Mouse (Mus musculus): ENCODE data around the gene Strn3. TPM values are rescaled to one million over a fixed set of nuclear protein-coding genes. Genes with fewer than 3 reads are reported as not detected.

The Strn3 gene
- 42.1 and 42.4 TPM in 2 replicates for polyA plus RNA-seq (2015; fragmentation: Nextera tagmentation; extraction: Ambion mirVana)

DNA sequence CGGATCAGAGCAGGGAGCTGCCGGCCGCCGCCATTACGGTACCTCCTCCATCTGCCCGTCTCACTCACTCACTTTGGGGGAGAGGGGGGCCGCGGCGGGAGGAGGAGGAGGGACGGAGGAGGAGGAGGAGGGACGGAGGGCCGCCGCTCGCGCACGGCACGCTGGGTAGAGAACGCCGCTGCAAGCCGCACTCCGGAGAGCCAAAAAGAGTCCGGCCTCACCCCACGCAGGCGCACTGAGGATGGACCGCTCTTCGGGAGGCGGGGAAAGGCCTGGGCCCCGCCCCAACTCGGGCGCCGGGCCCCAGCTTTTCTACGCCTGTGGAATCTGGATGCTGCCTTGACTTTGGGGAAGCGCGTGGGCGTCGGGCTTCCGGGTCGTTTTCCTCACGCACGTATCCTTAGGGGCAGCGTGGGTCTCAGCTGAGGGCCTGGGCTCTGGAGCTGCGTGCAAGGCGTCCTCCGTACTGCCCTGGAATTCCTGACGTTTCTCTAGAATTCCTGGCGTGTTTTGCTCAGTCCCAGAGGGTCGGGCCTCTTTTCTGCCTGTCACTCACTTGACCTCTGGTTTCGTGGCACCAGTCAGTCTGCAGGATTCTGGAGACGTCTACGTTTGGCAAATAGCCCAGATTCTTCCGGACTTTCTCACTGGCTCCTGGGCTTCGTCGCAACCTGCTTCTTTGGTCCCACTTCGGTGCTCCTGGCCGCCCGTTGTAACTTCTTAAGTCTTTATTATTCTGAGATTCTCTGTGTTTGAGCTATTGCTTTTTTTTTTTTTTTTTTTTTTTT lies at the start of gene Strn3:
Gene Strn3 (minus strand): TSS at position 53 of the 788 bp plus-strand sequence.
- under 1% methylated on average over 55 of the region's 56 CpGs for WGBS
- H3K4me1 ChIP-seq (replicated peaks): peaks cover 31% of the 10 kb centered on the region
- H3K27ac ChIP-seq (replicated peaks): peak within 1 kb of the TSS; percentile 100
- H3K27me3 ChIP-seq: no peaks in the 10 kb centered on the region
- peak within 1 kb of the TSS; percentile 98 for H3K4me3 ChIP-seq
- no peaks in the 10 kb centered on the region for H3K9me3 ChIP-seq
- ATAC-seq (ENCODE audit: low read depth): peak; percentile 96
- H3K36me3 ChIP-seq: no peaks in the 10 kb centered on the region
- peak within 1 kb of the TSS; percentile 77 for H3K4me2 ChIP-seq
- H3K9ac ChIP-seq: peak within 1 kb of the TSS; percentile 99

DNA sequence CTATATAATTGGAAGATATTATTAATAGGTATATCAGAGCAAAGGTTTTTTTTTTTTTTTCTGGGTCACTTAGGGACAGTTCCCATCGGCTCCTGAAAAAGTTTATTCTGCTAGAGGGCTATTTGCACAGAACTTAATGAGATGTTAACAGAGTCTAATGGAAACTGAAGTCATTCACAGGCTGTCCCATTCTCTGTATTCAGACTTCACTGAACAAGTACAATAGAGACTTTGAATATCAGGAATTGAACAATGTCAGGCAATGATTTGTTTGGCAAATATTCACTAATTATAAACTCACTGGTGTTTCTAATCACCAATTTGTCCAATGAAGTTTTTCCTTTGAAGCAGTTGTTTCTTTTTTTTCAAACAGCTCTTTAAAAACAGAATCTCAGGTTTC lies 45.1 kb upstream of the Strn3 start:
- peaks cover 6% of the 10 kb centered on the region; the same call in 1 of the 2 replicates for H3K4me1 ChIP-seq (replicated peaks)
- H3K4me3 ChIP-seq: no peak overlapping the region
- 24% methylated on average over 1 of the region's 1 CpGs for WGBS

DNA sequence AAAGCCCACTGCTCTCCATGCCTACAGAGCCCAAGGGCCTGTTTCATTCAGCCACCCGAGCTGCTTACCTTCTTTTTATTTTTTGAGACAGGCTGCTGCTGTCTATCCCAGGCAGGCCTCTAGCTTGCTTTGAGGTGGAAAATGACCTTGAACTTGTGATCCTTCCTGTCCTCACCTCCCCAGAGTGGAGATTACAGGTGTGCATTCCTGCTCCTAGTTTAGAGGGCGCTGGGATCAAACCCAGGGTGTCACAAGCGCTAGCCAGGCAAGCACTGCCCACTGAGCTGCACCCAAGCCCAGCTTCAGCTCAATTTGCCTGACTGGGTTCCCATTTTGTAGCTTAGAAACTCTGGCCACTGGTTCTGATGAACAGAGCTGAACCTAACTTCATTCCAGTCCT lies 44.7 kb upstream of the Strn3 start:
- Histone ChIP-seq H3K27me3 (no peaks in the 10 kb centered on the region), H3K9me3 (no peaks in the 10 kb centered on the region), H3K9ac (no peak overlapping the region), H3K4me3 (no peak overlapping the region), H3K36me3 (0 out of 2 replicates have a peak, but pooled peaks cover 4% of the 10 kb centered on the region), H3K4me1 (replicated peaks) (peaks cover 6% of the 10 kb centered on the region; the same call in 1 of the 2 replicates), H3K27ac (replicated peaks) (no peak overlapping the region), H3K4me2 (no peak overlapping the region)
- WGBS: 79% methylated on average over 3 of the region's 3 CpGs
- ATAC-seq (ENCODE audit: low read depth): no peak

More for the DNA sequence above, 45.1 kb upstream of the Strn3 start:
- no peak overlapping the region for H3K27ac ChIP-seq (replicated peaks)
- peaks cover 7% of the 10 kb centered on the region for H3K36me3 ChIP-seq
- no peak overlapping the region for H3K9ac ChIP-seq
- H3K9me3 ChIP-seq: no peaks in the 10 kb centered on the region; the same call in 1 of the 2 replicates
- ATAC-seq (ENCODE audit: low read depth): no peak
- no peaks in the 10 kb centered on the region for H3K27me3 ChIP-seq
- H3K4me2 ChIP-seq: no peak overlapping the region

DNA sequence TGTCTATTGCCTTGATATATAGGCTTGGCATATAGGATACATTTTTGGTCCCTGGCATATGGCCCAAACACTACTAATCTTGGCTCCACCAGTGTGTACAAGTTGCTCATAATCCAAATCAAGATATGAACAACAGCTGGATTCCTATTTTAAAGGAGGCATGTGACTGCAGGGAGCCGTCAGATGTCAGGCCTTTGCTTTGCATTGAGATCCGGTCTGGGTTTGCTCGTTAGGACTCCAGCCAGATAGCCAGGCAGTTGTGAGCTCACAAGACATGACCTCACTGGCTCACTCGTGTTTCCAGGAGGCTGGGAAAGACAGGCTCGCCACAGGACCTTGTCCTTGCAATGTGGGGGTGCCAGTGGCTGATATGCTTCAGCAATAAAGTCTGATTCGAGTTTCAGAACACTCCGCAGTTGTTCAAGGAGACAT lies 44.2 kb upstream of the Strn3 start:
- WGBS: 59% methylated on average over 7 of the region's 7 CpGs

DNA sequence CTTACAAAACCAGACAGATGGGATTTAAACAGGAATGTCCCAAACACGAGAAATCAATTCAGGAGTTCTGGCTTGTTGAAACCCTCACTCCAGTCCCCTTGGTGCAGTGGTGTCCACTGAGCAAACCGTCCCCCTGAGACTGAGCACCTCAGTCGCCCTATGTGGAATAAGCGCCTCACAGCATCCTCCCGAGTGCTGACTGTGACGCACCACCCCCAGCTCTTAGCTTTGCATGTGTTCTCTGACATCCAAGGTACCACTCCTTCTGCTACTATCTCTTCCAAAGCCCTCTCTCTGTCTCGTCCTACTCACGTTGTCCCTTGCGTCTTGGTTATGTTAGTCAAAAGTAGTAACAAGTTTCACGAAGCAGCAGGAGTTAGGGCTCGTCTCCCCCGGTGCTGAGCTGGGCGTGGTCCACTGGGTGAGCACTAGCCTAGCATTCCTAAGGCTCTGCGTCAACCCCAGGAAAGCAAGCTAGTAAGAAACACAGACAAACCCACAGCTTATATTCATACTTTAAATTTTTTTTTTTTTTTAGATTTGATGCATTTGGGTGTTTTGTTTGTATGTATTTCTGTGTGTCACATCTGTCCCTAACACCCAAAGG lies 43.0 kb upstream of the Strn3 start:
- Histone ChIP-seq H3K4me3 (no peak overlapping the region), H3K36me3 (peaks cover 11% of the 10 kb centered on the region; the same call in 1 of the 2 replicates), H3K9ac (no peak overlapping the region), H3K4me2 (no peak overlapping the region), H3K4me1 (replicated peaks) (peaks cover 6% of the 10 kb centered on the region; the same call in 1 of the 2 replicates), H3K27ac (replicated peaks) (no peak overlapping the region), H3K27me3 (no peaks in the 10 kb centered on the region), H3K9me3 (no peaks in the 10 kb centered on the region)
- WGBS: 87% methylated on average over 14 of the region's 14 CpGs
- no peak for ATAC-seq (ENCODE audit: low read depth)

More for the DNA sequence above, 44.2 kb upstream of the Strn3 start:
- Histone ChIP-seq H3K9ac (no peak overlapping the region), H3K27me3 (no peaks in the 10 kb centered on the region), H3K9me3 (no peaks in the 10 kb centered on the region), H3K36me3 (peaks cover 7% of the 10 kb centered on the region; the same call in 1 of the 2 replicates), H3K4me1 (replicated peaks) (peaks cover 6% of the 10 kb centered on the region; the same call in 1 of the 2 replicates), H3K27ac (replicated peaks) (no peak overlapping the region), H3K4me3 (no peak overlapping the region), H3K4me2 (no peak overlapping the region)
- no peak for ATAC-seq (ENCODE audit: low read depth)

DNA sequence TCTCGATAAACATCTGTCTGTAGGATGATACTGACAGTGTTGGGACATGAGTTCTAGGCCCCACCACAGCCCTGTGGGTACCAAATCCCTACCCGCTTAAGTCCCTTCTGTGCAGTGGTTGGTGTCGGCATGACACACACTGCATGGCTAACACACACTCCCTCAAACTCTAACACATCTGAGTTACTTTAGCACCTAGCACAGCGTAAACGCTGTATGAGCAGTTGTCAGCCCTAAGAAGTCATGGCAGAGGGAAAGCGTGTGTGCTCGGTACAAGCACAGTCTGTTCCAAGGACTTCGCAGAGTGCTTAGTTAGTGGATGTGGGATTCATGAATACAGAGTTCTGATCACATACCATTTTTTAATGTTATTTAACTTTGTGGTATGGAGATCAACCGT lies 38.1 kb upstream of the Strn3 start:
- no peaks in the 10 kb centered on the region for H3K9me3 ChIP-seq
- no peaks in the 10 kb centered on the region for H3K4me1 ChIP-seq (replicated peaks)
- no peak overlapping the region for H3K4me2 ChIP-seq
- no peak for ATAC-seq (ENCODE audit: low read depth)
- H3K36me3 ChIP-seq: peaks cover 15% of the 10 kb centered on the region; the same call in 1 of the 2 replicates
- H3K27me3 ChIP-seq: no peaks in the 10 kb centered on the region
- no peak overlapping the region for H3K27ac ChIP-seq (replicated peaks)
- no peak overlapping the region for H3K4me3 ChIP-seq
- no peak overlapping the region for H3K9ac ChIP-seq
- WGBS: 94% methylated on average over 9 of the region's 9 CpGs

DNA sequence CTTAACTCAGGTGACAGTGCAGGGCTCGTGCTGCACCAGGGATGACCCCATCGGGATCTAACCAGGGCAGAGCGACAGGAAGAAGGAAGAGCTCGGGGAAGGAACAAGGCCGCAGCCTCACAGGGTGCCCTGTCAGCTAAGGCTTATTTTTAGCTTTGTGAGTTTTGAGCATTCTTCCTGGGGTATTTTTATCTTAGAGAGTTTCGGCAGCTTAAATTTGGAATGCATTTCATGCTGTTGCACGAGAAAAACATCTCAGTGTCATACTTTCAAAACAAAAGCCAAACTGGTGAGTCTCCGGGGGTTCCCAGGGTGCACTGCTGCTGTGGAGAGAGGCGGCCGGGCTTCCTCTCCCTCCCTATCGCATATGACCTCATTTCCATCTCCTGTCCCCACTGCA lies 37.4 kb upstream of the Strn3 start:
- Histone ChIP-seq H3K4me1 (replicated peaks) (no peaks in the 10 kb centered on the region), H3K9me3 (no peaks in the 10 kb centered on the region), H3K27me3 (no peaks in the 10 kb centered on the region), H3K4me2 (no peak overlapping the region), H3K9ac (no peak overlapping the region), H3K27ac (replicated peaks) (no peak overlapping the region), H3K4me3 (no peak overlapping the region), H3K36me3 (peaks cover 20% of the 10 kb centered on the region)
- 82% methylated on average over 11 of the region's 11 CpGs for WGBS
- no peak for ATAC-seq (ENCODE audit: low read depth)

DNA sequence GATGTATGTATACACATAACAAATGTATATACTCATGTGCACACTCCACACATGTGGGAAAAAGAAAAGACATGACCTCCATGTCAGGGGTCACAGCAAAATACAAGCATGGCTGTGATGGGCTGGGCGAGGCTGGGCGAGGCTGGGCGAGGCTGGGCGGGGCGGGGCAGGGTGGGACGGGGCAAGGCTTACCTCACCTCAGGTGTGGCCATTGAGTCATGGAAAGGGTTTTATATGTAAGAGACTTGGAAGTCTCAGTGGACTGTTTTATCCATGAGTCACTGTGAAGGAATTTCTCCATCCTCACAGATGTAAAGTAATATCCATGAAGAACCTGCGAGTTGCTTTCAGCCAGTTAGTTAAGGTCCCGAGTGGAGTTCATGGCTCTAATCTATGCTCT lies 30.1 kb upstream of the Strn3 start:
- H3K4me1 ChIP-seq (replicated peaks): no peaks in the 10 kb centered on the region
- no peak overlapping the region for H3K4me3 ChIP-seq
- WGBS: 92% methylated on average over 8 of the region's 8 CpGs
- H3K9me3 ChIP-seq: no peaks in the 10 kb centered on the region
- H3K27ac ChIP-seq (replicated peaks): no peak overlapping the region
- no peaks in the 10 kb centered on the region for H3K27me3 ChIP-seq
- no peak overlapping the region for H3K4me2 ChIP-seq
- peaks cover 15% of the 10 kb centered on the region for H3K36me3 ChIP-seq
- H3K9ac ChIP-seq: no peak overlapping the region
- ATAC-seq (ENCODE audit: low read depth): no peak

DNA sequence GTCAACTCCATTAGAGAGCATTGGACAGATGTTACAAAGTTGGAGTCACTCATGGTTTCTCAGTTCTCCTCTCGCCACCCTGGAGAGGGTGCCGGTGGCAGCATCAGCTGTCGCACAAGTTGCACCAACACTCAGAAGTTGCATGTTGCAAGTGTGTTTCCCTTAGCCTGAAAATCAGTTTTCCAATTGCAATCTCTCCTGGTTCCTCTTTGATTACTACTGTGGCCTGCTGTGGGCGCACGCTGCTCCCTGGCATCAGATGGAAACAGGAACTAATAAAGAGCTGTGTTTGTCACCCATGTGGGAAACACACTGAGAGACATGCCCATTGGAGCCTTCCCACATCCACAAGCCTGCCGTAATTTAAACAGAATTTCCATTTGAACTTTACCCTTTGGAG lies 26.9 kb upstream of the Strn3 start:
- Histone ChIP-seq H3K9me3 (no peaks in the 10 kb centered on the region), H3K4me2 (no peak overlapping the region), H3K4me3 (no peak overlapping the region), H3K27ac (replicated peaks) (no peak overlapping the region), H3K36me3 (peaks cover 7% of the 10 kb centered on the region), H3K4me1 (replicated peaks) (no peaks in the 10 kb centered on the region), H3K9ac (no peak overlapping the region), H3K27me3 (no peaks in the 10 kb centered on the region)
- WGBS: 89% methylated on average over 6 of the region's 6 CpGs
- ATAC-seq (ENCODE audit: low read depth): no peak

DNA sequence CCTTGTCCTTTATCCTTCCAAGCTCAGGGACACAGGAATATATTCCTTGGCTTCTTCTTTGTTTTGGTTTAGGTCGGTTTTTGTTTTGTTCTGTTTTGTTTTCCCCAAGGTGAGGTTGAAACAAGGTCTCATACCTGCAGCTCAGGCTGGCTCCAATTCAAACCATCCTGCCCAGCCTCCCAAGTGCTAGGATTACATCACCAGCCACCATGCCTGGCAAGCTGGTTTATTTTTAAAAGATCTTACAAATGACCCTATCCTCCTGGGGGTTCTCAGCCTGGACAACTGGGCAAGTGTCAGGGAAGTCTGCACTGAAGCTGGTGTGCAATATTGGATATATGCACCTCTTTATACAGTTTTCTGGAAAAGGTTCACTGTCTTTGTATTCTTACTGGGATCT lies 21.0 kb upstream of the Strn3 start:
- Histone ChIP-seq H3K4me3 (no peak overlapping the region), H3K27me3 (no peaks in the 10 kb centered on the region), H3K4me2 (no peak overlapping the region), H3K9ac (no peak overlapping the region), H3K36me3 (no peaks in the 10 kb centered on the region), H3K4me1 (replicated peaks) (no peaks in the 10 kb centered on the region), H3K27ac (replicated peaks) (no peak overlapping the region), H3K9me3 (no peaks in the 10 kb centered on the region)
- no peak for ATAC-seq (ENCODE audit: low read depth)
- 74% methylated on average over 1 of the region's 1 CpGs for WGBS

DNA sequence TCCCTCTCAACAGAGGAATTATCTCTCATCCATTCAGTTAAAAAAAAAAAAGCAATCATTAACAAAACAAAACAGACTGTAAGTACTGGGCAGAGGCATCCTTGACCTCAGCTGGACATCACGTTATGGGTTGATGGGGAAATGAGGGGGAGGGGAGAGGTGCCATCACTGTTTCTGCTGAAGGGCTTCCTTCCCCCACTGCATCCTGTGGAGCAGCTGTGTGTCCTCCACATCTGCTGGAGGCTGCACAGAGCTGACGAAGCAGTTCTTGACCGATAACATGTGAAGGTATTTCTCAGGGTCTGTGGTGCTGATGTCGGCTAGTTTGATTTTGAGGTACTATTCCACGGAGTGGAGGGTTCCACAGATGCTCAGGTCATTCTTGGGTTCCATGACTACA lies 18.5 kb upstream of the Strn3 start:
- no peak overlapping the region for H3K27ac ChIP-seq (replicated peaks)
- H3K4me1 ChIP-seq (replicated peaks): no peaks in the 10 kb centered on the region
- H3K9me3 ChIP-seq: no peaks in the 10 kb centered on the region
- 75% methylated on average over 5 of the region's 5 CpGs for WGBS
- ATAC-seq (ENCODE audit: low read depth): no peak
- no peak overlapping the region for H3K4me3 ChIP-seq
- no peak overlapping the region for H3K9ac ChIP-seq
- no peaks in the 10 kb centered on the region for H3K36me3 ChIP-seq
- H3K4me2 ChIP-seq: no peak overlapping the region
- H3K27me3 ChIP-seq: no peaks in the 10 kb centered on the region

DNA sequence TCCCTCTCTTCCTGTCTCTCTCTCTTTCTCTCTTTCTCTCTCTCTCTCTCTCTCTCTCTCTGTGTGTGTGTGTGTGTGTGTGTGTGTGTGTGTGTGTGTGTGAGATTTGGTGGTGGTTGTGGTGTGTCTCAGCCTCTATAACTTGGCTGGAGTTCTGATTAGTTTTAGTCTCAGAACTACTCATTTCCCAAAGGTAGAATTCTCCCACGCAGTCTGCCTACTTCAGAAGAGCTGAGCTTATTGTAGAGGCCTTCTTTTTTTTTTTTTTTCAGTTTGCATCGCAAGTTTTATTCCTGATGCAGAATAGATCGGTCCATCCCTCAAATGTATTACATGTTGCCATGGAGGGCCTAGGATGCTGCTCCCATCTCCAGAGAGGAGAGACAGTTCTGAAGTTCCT lies 18.0 kb upstream of the Strn3 start:
- no peaks in the 10 kb centered on the region for H3K9me3 ChIP-seq

More for the DNA sequence above, 18.0 kb upstream of the Strn3 start:
- no peak for ATAC-seq (ENCODE audit: low read depth)
- no peaks in the 10 kb centered on the region for H3K4me1 ChIP-seq (replicated peaks)
- H3K9ac ChIP-seq: no peak overlapping the region
- no peak overlapping the region for H3K4me2 ChIP-seq
- no peak overlapping the region for H3K27ac ChIP-seq (replicated peaks)
- WGBS: 73% methylated on average over 3 of the region's 3 CpGs
- no peaks in the 10 kb centered on the region for H3K36me3 ChIP-seq
- no peak overlapping the region for H3K4me3 ChIP-seq
- H3K27me3 ChIP-seq: no peaks in the 10 kb centered on the region

Measured in neural tube, embryonic 13.5 days (tissue).